Mouse (Mus musculus): ENCODE measurements around the gene Cyb5r2. TPM values are rescaled to one million over a fixed set of nuclear protein-coding genes. Genes with fewer than 3 reads are reported as not detected.

Gene Cyb5r2
- total and polyA plus RNA-seq, 3 experiments: 0.17 TPM; not detected in 2

DNA sequence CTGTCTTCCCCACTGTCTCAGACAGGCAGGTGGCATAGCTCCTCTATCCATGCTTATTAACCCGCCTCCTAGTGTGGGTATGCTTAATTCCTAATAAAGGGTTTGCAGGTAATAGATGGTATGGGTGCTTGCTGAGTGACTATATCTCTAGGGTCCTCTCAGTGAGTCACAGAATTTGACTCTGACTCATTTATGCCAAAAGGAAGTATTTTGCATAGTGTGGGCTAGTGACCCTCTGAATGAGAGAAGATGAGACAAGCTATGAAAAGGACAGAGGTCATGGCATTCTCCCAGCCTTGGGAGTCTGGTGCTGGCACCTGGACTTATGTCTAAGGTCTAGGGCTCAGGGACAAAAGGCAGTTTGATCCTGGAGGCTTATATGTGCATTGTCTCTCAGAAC, 37.1 kb downstream of the Cyb5r2 start:
- peak; percentile 68 for DNase-seq (ENCODE audit: extremely low read depth)
- TF ChIP-seq UBTF (IDR thresholded peaks at IDR 0.05; ENCODE audit: low read depth, low read length) (no peak), ELF1 (IDR thresholded peaks at IDR 0.05; ENCODE audit: low read depth, low read length) (0 out of 2 replicates have a peak, but pooled peaks have one; percentile 17), CTCF (conservative IDR thresholded peaks at IDR 0.05 in 1 of 2, IDR thresholded peaks at IDR 0.05 in 1 of 2; ENCODE audit: low read depth in 2 of 2, low read length in 2 of 2) (no peak), CHD1 (IDR thresholded peaks at IDR 0.05; ENCODE audit: low read depth, low read length) (no peak), ETS1 (conservative IDR thresholded peaks at IDR 0.05; ENCODE audit: low read depth, low read length) (peak; percentile 87), RAD21 (IDR thresholded peaks at IDR 0.05; ENCODE audit: low read depth, low read length) (no peak), RCOR1 (conservative IDR thresholded peaks at IDR 0.05; ENCODE audit: low read depth, low read length) (0 out of 2 replicates have a peak, but pooled peaks have one; percentile 71), TBP (conservative IDR thresholded peaks at IDR 0.05; ENCODE audit: low read depth, low read length) (0 out of 2 replicates have a peak, but pooled peaks have one; percentile 21), JUND (conservative IDR thresholded peaks at IDR 0.05; ENCODE audit: low read depth, low read length) (peak; percentile 85), SMC3 (IDR thresholded peaks at IDR 0.05; ENCODE audit: low read depth, low read length) (no peak), E2F4 (IDR thresholded peaks at IDR 0.05; ENCODE audit: insufficient replicate concordance, low read depth, low read length) (no peak), HCFC1 (IDR thresholded peaks at IDR 0.05; ENCODE audit: low read depth, low read length) (no peak), TCF12 (IDR thresholded peaks at IDR 0.05; ENCODE audit: low read depth, low read length) (peak; percentile 60; the same call in 1 of the 2 replicates), EP300 (IDR thresholded peaks at IDR 0.05; ENCODE audit: low read length) (peak; percentile 91), BHLHE40 (IDR thresholded peaks at IDR 0.05; ENCODE audit: low read depth, low read length) (peak; percentile 58), MEF2A (IDR thresholded peaks at IDR 0.05; ENCODE audit: borderline replicate concordance, low read depth, low read length) (no peak), USF1 (IDR thresholded peaks at IDR 0.05; ENCODE audit: low read depth, low read length) (no peak), NRF1 (IDR thresholded peaks at IDR 0.05; ENCODE audit: low read depth, low read length) (no peak), ZKSCAN1 (IDR thresholded peaks at IDR 0.05; ENCODE audit: borderline replicate concordance, low read depth, low read length) (no peak), GABPA (IDR thresholded peaks at IDR 0.05; ENCODE audit: insufficient replicate concordance, low read depth, low read length) (no peak), PAX5 (IDR thresholded peaks at IDR 0.05; ENCODE audit: low read length) (no peak), NELFE (IDR thresholded peaks at IDR 0.05; ENCODE audit: low read depth, low read length) (no peak), JUN (IDR thresholded peaks at IDR 0.05; ENCODE audit: insufficient read depth, low read depth, low read length) (peak; percentile 77), CHD2 (IDR thresholded peaks at IDR 0.05; ENCODE audit: low read length) (no peak; the same call in 1 of the 2 replicates), USF2 (conservative IDR thresholded peaks at IDR 0.05; ENCODE audit: low read depth, low read length) (no peak), ZMIZ1 (IDR thresholded peaks at IDR 0.05; ENCODE audit: low read depth, low read length) (no peak), POLR2AphosphoS2 (IDR thresholded peaks at IDR 0.05; ENCODE audit: low read depth, low read length) (no peak), KAT2A (IDR thresholded peaks at IDR 0.05; ENCODE audit: insufficient replicate concordance, low read length) (no peak), ZNF384 (IDR thresholded peaks at IDR 0.05; ENCODE audit: low read depth, low read length) (no peak), MXI1 (IDR thresholded peaks at IDR 0.05; ENCODE audit: low read depth, low read length) (no peak), MYC (IDR thresholded peaks at IDR 0.05; ENCODE audit: low read depth, low read length) (no peak), IRF4 (IDR thresholded peaks at IDR 0.05; ENCODE audit: low read depth, low read length) (peak; percentile 82), MAZ (IDR thresholded peaks at IDR 0.05; ENCODE audit: low read depth, low read length) (peak; percentile 65; the same call in 1 of the 2 replicates), SIN3A (IDR thresholded peaks at IDR 0.05; ENCODE audit: low read length) (peak; percentile 65; the same call in 1 of the 2 replicates), ZC3H11A (IDR thresholded peaks at IDR 0.05; ENCODE audit: low read depth, low read length) (no peak), MAX (IDR thresholded peaks at IDR 0.05; ENCODE audit: low read length) (0 out of 2 replicates have a peak, but pooled peaks have one; percentile 11), POLR2A (IDR thresholded peaks at IDR 0.05; ENCODE audit: low read depth, low read length) (0 out of 2 replicates have a peak, but pooled peaks have one; percentile 19), MAFK (IDR thresholded peaks at IDR 0.05; ENCODE audit: insufficient replicate concordance, low read length) (no peak)
- no peaks in the 10 kb centered on the region for H3K9me3 ChIP-seq (replicated peaks; ENCODE audit: low read length)
- H3K79me2 ChIP-seq (replicated peaks; ENCODE audit: control insufficient read depth, extremely low read depth, insufficient read depth, poor library complexity, severe bottlenecking): no peaks in the 10 kb centered on the region
- peaks cover 79 to 90% of the 10 kb centered on the region in 2 experiments for H3K36me3 ChIP-seq (replicated peaks in 1 of 2; ENCODE audit: control insufficient read depth in 1 of 2, insufficient read depth in 1 of 2, low read length in 1 of 2)
- H3K27me3 ChIP-seq (replicated peaks): no peaks in the 10 kb centered on the region
- no peak overlapping the region for H3K9ac ChIP-seq (ENCODE audit: insufficient read depth, low read depth)
- in situ Hi-C loops (cut with MboI; ENCODE audit: low pct_ligation_motif_present, low pct_unique_long_range_greater_than_20kb, low sequenced_read_pairs): no loop called here
- dilution Hi-C loops (cut with MboI; ENCODE audit: extremely low pct_ligation_motif_present, extremely low pct_unique_long_range_greater_than_20kb, low sequenced_read_pairs): no loop called here
- H3K27ac ChIP-seq (ENCODE audit: insufficient read depth, low read depth): no peak overlapping the region
- no peak overlapping the region for H3K4me3 ChIP-seq (replicated peaks in 1 of 3; ENCODE audit: low read depth in 2 of 3, low read length in 2 of 3, poor library complexity in 1 of 3)
- peaks cover 15 to 41% of the 10 kb centered on the region in 2 experiments for H3K4me1 ChIP-seq (ENCODE audit: control insufficient read depth in 1 of 2, insufficient read depth in 2 of 2)
- no peak overlapping the region for H3K4me2 ChIP-seq (ENCODE audit: insufficient read depth, low read depth, poor library complexity, severe bottlenecking)
